Mouse (Mus musculus): ENCODE measurements around the gene Reps2. TPM values are rescaled to one million over a fixed set of nuclear protein-coding genes. Genes with fewer than 3 reads are reported as not detected.

Gene Reps2
- polyA plus RNA-seq, 1 experiment from 2014 or later: 0.36 TPM

GRCm38 (mm10) chrX:162565501-162565900, 77.9 kb downstream of the Reps2 start:
- WGBS (ENCODE audit: insufficient replicate concordance): 80% methylated on average over 4 of the region's 4 CpGs
- no peak for ATAC-seq (replicated peaks; ENCODE audit: insufficient number of reproducible peaks, low FRiP score, low TSS enrichment)
- Histone ChIP-seq H3K4me1 (ENCODE audit: control insufficient read depth, insufficient read depth, low read length) (no peaks in the 10 kb centered on the region), H3K27me3 (ENCODE audit: control insufficient read depth, insufficient read depth, low read length) (no peaks in the 10 kb centered on the region), H3K9me3 (replicated peaks; ENCODE audit: control insufficient read depth, low read length) (no peaks in the 10 kb centered on the region), H3K4me2 (no peak overlapping the region), H3K4me3 (ENCODE audit: low read depth, low read length) (no peak overlapping the region), H3K9ac (ENCODE audit: low read depth, low read length) (no peak overlapping the region), H3K27ac (ENCODE audit: low read depth, low read length) (no peak overlapping the region), H3K36me3 (ENCODE audit: control insufficient read depth, insufficient read depth, low read length) (no peaks in the 10 kb centered on the region)

- H3K4me2 ChIP-seq: no peak overlapping the region
Measured at GRCm38 (mm10) chrX:162556459-162556841, 87.0 kb downstream of the Reps2 start.

GRCm38 (mm10) chrX:162555729-162556458, 87.6 kb downstream of the Reps2 start:
- Histone ChIP-seq H3K36me3 (ENCODE audit: control insufficient read depth, insufficient read depth, low read length) (no peaks in the 10 kb centered on the region), H3K27ac (ENCODE audit: low read depth, low read length) (no peak overlapping the region), H3K9me3 (replicated peaks; ENCODE audit: control insufficient read depth, low read length) (no peaks in the 10 kb centered on the region), H3K9ac (ENCODE audit: low read depth, low read length) (no peak overlapping the region), H3K4me3 (ENCODE audit: low read depth, low read length) (no peak overlapping the region), H3K4me2 (no peak overlapping the region), H3K27me3 (ENCODE audit: control insufficient read depth, insufficient read depth, low read length) (peaks cover 2% of the 10 kb centered on the region; the same call in 1 of the 2 replicates), H3K4me1 (ENCODE audit: control insufficient read depth, insufficient read depth, low read length) (no peaks in the 10 kb centered on the region)
- ATAC-seq (replicated peaks; ENCODE audit: insufficient number of reproducible peaks, low FRiP score, low TSS enrichment): no peak
- WGBS (ENCODE audit: insufficient replicate concordance): 87% methylated on average over 1 of the region's 1 CpGs

More at GRCm38 (mm10) chrX:162556459-162556841, 87.0 kb downstream of the Reps2 start:
- no peak overlapping the region for H3K9ac ChIP-seq (ENCODE audit: low read depth, low read length)
- H3K4me3 ChIP-seq (ENCODE audit: low read depth, low read length): no peak overlapping the region
- no peaks in the 10 kb centered on the region for H3K4me1 ChIP-seq (ENCODE audit: control insufficient read depth, insufficient read depth, low read length)
- no peaks in the 10 kb centered on the region for H3K36me3 ChIP-seq (ENCODE audit: control insufficient read depth, insufficient read depth, low read length)
- H3K27ac ChIP-seq (ENCODE audit: low read depth, low read length): no peak overlapping the region
- no peaks in the 10 kb centered on the region for H3K9me3 ChIP-seq (replicated peaks; ENCODE audit: control insufficient read depth, low read length)
- H3K27me3 ChIP-seq (ENCODE audit: control insufficient read depth, insufficient read depth, low read length): peaks cover 2% of the 10 kb centered on the region; the same call in 1 of the 2 replicates
- 55% methylated on average over 6 of the region's 6 CpGs for WGBS (ENCODE audit: insufficient replicate concordance)
- ATAC-seq (replicated peaks; ENCODE audit: insufficient number of reproducible peaks, low FRiP score, low TSS enrichment): no peak

- 74% methylated on average over 3 of the region's 3 CpGs for WGBS (ENCODE audit: insufficient replicate concordance)
- H3K4me3 ChIP-seq (ENCODE audit: low read depth, low read length): no peak overlapping the region
- H3K4me2 ChIP-seq: no peak overlapping the region
- no peaks in the 10 kb centered on the region for H3K36me3 ChIP-seq (ENCODE audit: control insufficient read depth, insufficient read depth, low read length)
- ATAC-seq (replicated peaks; ENCODE audit: insufficient number of reproducible peaks, low FRiP score, low TSS enrichment): no peak
- H3K4me1 ChIP-seq (ENCODE audit: control insufficient read depth, insufficient read depth, low read length): no peaks in the 10 kb centered on the region
- H3K27me3 ChIP-seq (ENCODE audit: control insufficient read depth, insufficient read depth, low read length): peaks cover 2% of the 10 kb centered on the region; the same call in 1 of the 2 replicates
- no peaks in the 10 kb centered on the region for H3K9me3 ChIP-seq (replicated peaks; ENCODE audit: control insufficient read depth, low read length)
- H3K9ac ChIP-seq (ENCODE audit: low read depth, low read length): no peak overlapping the region
- H3K27ac ChIP-seq (ENCODE audit: low read depth, low read length): no peak overlapping the region
Measured at GRCm38 (mm10) chrX:162554513-162554912, 88.9 kb downstream of the Reps2 start.

GRCm38 (mm10) chrX:162552383-162552782, 91.1 kb downstream of the Reps2 start:
- peaks cover 2% of the 10 kb centered on the region; the same call in 1 of the 2 replicates for H3K27me3 ChIP-seq (ENCODE audit: control insufficient read depth, insufficient read depth, low read length)
- no peaks in the 10 kb centered on the region for H3K4me1 ChIP-seq (ENCODE audit: control insufficient read depth, insufficient read depth, low read length)
- H3K9ac ChIP-seq (ENCODE audit: low read depth, low read length): no peak overlapping the region
- no peaks in the 10 kb centered on the region for H3K9me3 ChIP-seq (replicated peaks; ENCODE audit: control insufficient read depth, low read length)
- no peak overlapping the region for H3K27ac ChIP-seq (ENCODE audit: low read depth, low read length)
- no peaks in the 10 kb centered on the region for H3K36me3 ChIP-seq (ENCODE audit: control insufficient read depth, insufficient read depth, low read length)
- no peak overlapping the region for H3K4me2 ChIP-seq
- H3K4me3 ChIP-seq (ENCODE audit: low read depth, low read length): no peak overlapping the region
- ATAC-seq (replicated peaks; ENCODE audit: insufficient number of reproducible peaks, low FRiP score, low TSS enrichment): no peak
- WGBS (ENCODE audit: insufficient replicate concordance): 54% methylated on average over 8 of the region's 8 CpGs

GRCm38 (mm10) chrX:162545037-162545436, 98.4 kb downstream of the Reps2 start:
- Histone ChIP-seq H3K9me3 (replicated peaks; ENCODE audit: control insufficient read depth, low read length) (no peaks in the 10 kb centered on the region), H3K27ac (ENCODE audit: low read depth, low read length) (no peak overlapping the region), H3K4me3 (ENCODE audit: low read depth, low read length) (no peak overlapping the region), H3K27me3 (ENCODE audit: control insufficient read depth, insufficient read depth, low read length) (no peaks in the 10 kb centered on the region), H3K4me2 (no peak overlapping the region), H3K9ac (ENCODE audit: low read depth, low read length) (no peak overlapping the region), H3K4me1 (ENCODE audit: control insufficient read depth, insufficient read depth, low read length) (no peaks in the 10 kb centered on the region), H3K36me3 (ENCODE audit: control insufficient read depth, insufficient read depth, low read length) (no peaks in the 10 kb centered on the region)
- no peak for ATAC-seq (replicated peaks; ENCODE audit: insufficient number of reproducible peaks, low FRiP score, low TSS enrichment)

- ATAC-seq (replicated peaks; ENCODE audit: insufficient number of reproducible peaks, low FRiP score, low TSS enrichment): no peak
- no peaks in the 10 kb centered on the region for H3K4me1 ChIP-seq (ENCODE audit: control insufficient read depth, insufficient read depth, low read length)
- no peak overlapping the region for H3K4me2 ChIP-seq
- H3K27ac ChIP-seq (ENCODE audit: low read depth, low read length): no peak overlapping the region
- no peak overlapping the region for H3K9ac ChIP-seq (ENCODE audit: low read depth, low read length)
- no peaks in the 10 kb centered on the region for H3K36me3 ChIP-seq (ENCODE audit: control insufficient read depth, insufficient read depth, low read length)
- no peaks in the 10 kb centered on the region for H3K27me3 ChIP-seq (ENCODE audit: control insufficient read depth, insufficient read depth, low read length)
- H3K9me3 ChIP-seq (replicated peaks; ENCODE audit: control insufficient read depth, low read length): no peaks in the 10 kb centered on the region
- WGBS (ENCODE audit: insufficient replicate concordance): 48% methylated on average over 1 of the region's 1 CpGs
- no peak overlapping the region for H3K4me3 ChIP-seq (ENCODE audit: low read depth, low read length)
Measured at GRCm38 (mm10) chrX:162542576-162543227, 100.7 kb downstream of the Reps2 start.

GRCm38 (mm10) chrX:162541961-162542360, 101.5 kb downstream of the Reps2 start:
- no peak overlapping the region for H3K27ac ChIP-seq (ENCODE audit: low read depth, low read length)
- no peak overlapping the region for H3K4me2 ChIP-seq
- H3K27me3 ChIP-seq (ENCODE audit: control insufficient read depth, insufficient read depth, low read length): no peaks in the 10 kb centered on the region
- no peak for ATAC-seq (replicated peaks; ENCODE audit: insufficient number of reproducible peaks, low FRiP score, low TSS enrichment)
- no peaks in the 10 kb centered on the region for H3K4me1 ChIP-seq (ENCODE audit: control insufficient read depth, insufficient read depth, low read length)
- WGBS (ENCODE audit: insufficient replicate concordance): 83% methylated on average over 1 of the region's 1 CpGs
- no peaks in the 10 kb centered on the region for H3K9me3 ChIP-seq (replicated peaks; ENCODE audit: control insufficient read depth, low read length)
- no peak overlapping the region for H3K4me3 ChIP-seq (ENCODE audit: low read depth, low read length)
- no peaks in the 10 kb centered on the region for H3K36me3 ChIP-seq (ENCODE audit: control insufficient read depth, insufficient read depth, low read length)
- H3K9ac ChIP-seq (ENCODE audit: low read depth, low read length): no peak overlapping the region

- no peak for ATAC-seq (replicated peaks; ENCODE audit: insufficient number of reproducible peaks, low FRiP score, low TSS enrichment)
- Histone ChIP-seq H3K4me1 (ENCODE audit: control insufficient read depth, insufficient read depth, low read length) (no peaks in the 10 kb centered on the region), H3K4me3 (ENCODE audit: low read depth, low read length) (no peak overlapping the region), H3K36me3 (ENCODE audit: control insufficient read depth, insufficient read depth, low read length) (no peaks in the 10 kb centered on the region), H3K27ac (ENCODE audit: low read depth, low read length) (no peak overlapping the region), H3K4me2 (no peak overlapping the region), H3K27me3 (ENCODE audit: control insufficient read depth, insufficient read depth, low read length) (no peaks in the 10 kb centered on the region), H3K9me3 (replicated peaks; ENCODE audit: control insufficient read depth, low read length) (no peaks in the 10 kb centered on the region), H3K9ac (ENCODE audit: low read depth, low read length) (no peak overlapping the region)
- WGBS (ENCODE audit: insufficient replicate concordance): 79% methylated on average over 2 of the region's 2 CpGs
Measured at GRCm38 (mm10) chrX:162531016-162531415, 112.4 kb downstream of the Reps2 start.

Data from heart, embryonic 11.5 days (tissue).